Mouse (Mus musculus): ENCODE data around the gene Zcchc4. TPM values are rescaled to one million over a fixed set of nuclear protein-coding genes. Genes with fewer than 3 reads are reported as not detected.

Gene Zcchc4
- total RNA-seq, 1 experiment from 2014 or later, result 19.2 TPM

- ATAC-seq (replicated peaks; ENCODE audit: low read depth, poor library complexity, severe bottlenecking), result peak; percentile 38
Observed at GRCm38 (mm10) chr5:52866361-52867155, 91.3 kb downstream of the Zcchc4 start.

- no peak for ATAC-seq (replicated peaks; ENCODE audit: low read depth, poor library complexity, severe bottlenecking)
Observed at GRCm38 (mm10) chr5:52868918-52869703, 93.9 kb downstream of the Zcchc4 start.

- no peak for ATAC-seq (replicated peaks; ENCODE audit: low read depth, poor library complexity, severe bottlenecking)
Observed at GRCm38 (mm10) chr5:52871461-52871860, 96.3 kb downstream of the Zcchc4 start.

GRCm38 (mm10) chr5:52871986-52872385 lies 96.8 kb downstream of the Zcchc4 start:
- ATAC-seq (replicated peaks; ENCODE audit: low read depth, poor library complexity, severe bottlenecking), result no peak

Other genes starting within 250 kb of the Zcchc4 start
- not detected in 2 replicates for gene Lgi2, start 208.9 kb upstream of the Zcchc4 start, total RNA-seq (2017)
- gene Sepsecs, start 105.7 kb upstream of the Zcchc4 start, total RNA-seq (2017), result 16.1 and 18.9 TPM in 2 replicates
- gene Pi4k2b, start 33.8 kb upstream of the Zcchc4 start, total RNA-seq (2017), result 19.6 and 23.7 TPM in 2 replicates
- 58.1 and 88.8 TPM in 2 replicates for gene Anapc4, start 58.6 kb downstream of the Zcchc4 start, total RNA-seq (2017)

All from common myeloid progenitor, adult 5-6 weeks (primary cell).